ENCODE assay signal across 8 mouse cellular contexts in genomic region chr11:96303151-96304099, GRCm38 (mm10). TPM values are rescaled to one million over a fixed set of nuclear protein-coding genes. Genes with fewer than 3 reads are reported as not detected.
DNase-seq lines count a peak whose midpoint lies in the region; TF ChIP-seq lines count a peak whose summit lies in the region.

Gene Hoxb5, plus strand, starts transcription at chr11:96303336.

- 1% methylated on average over 69 of the region's 69 CpGs for WGBS in lung, adult 2 months
- 2% methylated on average over 69 of the region's 69 CpGs for WGBS in olfactory bulb, adult 2 months

- peaks cover 4% of the 10 kb centered on the region; the same call in 1 of the 2 replicates for H3K4me1 ChIP-seq in lung, adult 2 months (ENCODE audit: control insufficient read depth, insufficient read depth, low read length)
- no peaks in the 10 kb centered on the region for H3K4me1 ChIP-seq in olfactory bulb, adult 2 months (ENCODE audit: control insufficient read depth, insufficient read depth, low read length)

- H3K27ac ChIP-seq in layer of hippocampus, adult 2 months: no peak within 1 kb of the TSS
- H3K27ac ChIP-seq in olfactory bulb, adult 2 months (ENCODE audit: insufficient read depth, low read depth, low read length): no peak within 1 kb of the TSS

- TF ChIP-seq POLR2A in lung, adult 2 months (IDR thresholded peaks at IDR 0.05; ENCODE audit: borderline replicate concordance, extremely low read depth, low read depth, low read length): 0 out of 2 replicates have a peak, but pooled peaks have one; percentile 26
- TF ChIP-seq POLR2A in olfactory bulb, adult 2 months (IDR thresholded peaks at IDR 0.05; ENCODE audit: insufficient read depth, low read depth, low read length): no peak

- H3K4me3 ChIP-seq in layer of hippocampus, adult 2 months: no peak within 1 kb of the TSS
- peak within 1 kb of the TSS; percentile 86 for H3K4me3 ChIP-seq in lung, adult 2 months (replicated peaks; ENCODE audit: extremely low read depth, low read depth, low read length)
- H3K4me3 ChIP-seq in olfactory bulb, adult 2 months (ENCODE audit: insufficient read depth, low read depth, low read length): no peak within 1 kb of the TSS

- DNase-seq in layer of hippocampus, adult 2 months (ENCODE audit: low spot score in 2 of 2): peak in 1 of 2 experiments; percentile 30
- no peak for DNase-seq in layer of hippocampus, adult 9-10 months (ENCODE audit: low spot score)
- peak; percentile 94 for DNase-seq in adrenal gland, postnatal 10 days
- peak; percentile 61 to 70 for DNase-seq in gastrocnemius, postnatal 4 days (ENCODE audit: low spot score in 2 of 2)
- peak; percentile 86 for DNase-seq in kidney, adult 11 months
- DNase-seq in lung, adult 2 months: peak; percentile 71
- no peak for DNase-seq in right cerebral cortex, postnatal 25 days

- TF ChIP-seq CTCF in layer of hippocampus, adult 2 months (conservative IDR thresholded peaks at IDR 0.05): peak; percentile 71
- peak; percentile 67 for TF ChIP-seq CTCF in lung, adult 2 months (IDR thresholded peaks at IDR 0.05; ENCODE audit: insufficient read depth, low read length)
- TF ChIP-seq CTCF in olfactory bulb, adult 2 months (IDR thresholded peaks at IDR 0.05; ENCODE audit: insufficient read depth, low read depth, low read length): peak; percentile 38; the same call in 1 of the 2 replicates

RNA-seq across cellular contexts. Expression of gene Hoxb5, which starts in this region (rescaled TPM):
- total RNA-seq in layer of hippocampus, adult 2 months (2021): not detected
- total RNA-seq in adrenal gland, postnatal 10 days (2021): 10 to 100 TPM; 12.1 to 17.1 TPM
- 1 to 10 TPM in 1 of 2 experiments, under 1 TPM in 1; 0.80 to 1.1 TPM for total RNA-seq in gastrocnemius, postnatal 4 days (2021)
- 12.1 and 15.6 TPM in 2 replicates for polyA plus RNA-seq in lung, adult 2 months (2012; rRNA removed)
- not detected in 2 replicates for polyA plus RNA-seq in olfactory bulb, adult 2 months (2012; ENCODE audit: insufficient read depth, insufficient read length, low replicate concordance, missing spikeins)

Comparison
In these comparisons a context has a peak if more than half of its experiments do, and no peak if none do; other contexts are left out.
1. RNA of gene Hoxb5 (total RNA-seq): 12.1 to 17.1 TPM in adrenal gland, postnatal 10 days; 0.80 to 1.1 TPM in gastrocnemius, postnatal 4 days and not detected in layer of hippocampus, adult 2 months; every median in the first group is over 4 times any median in the second.
2. RNA of gene Hoxb5 (polyA plus RNA-seq): 12.1 to 15.6 TPM in lung, adult 2 months; not detected in olfactory bulb, adult 2 months; every median in the first group is over 10 times any median in the second.
3. DNase-seq: peak in adrenal gland, postnatal 10 days (single experiment), gastrocnemius, postnatal 4 days (2 of 2), kidney, adult 11 months (single experiment) and lung, adult 2 months (single experiment); none in layer of hippocampus, adult 9-10 months (single experiment) and right cerebral cortex, postnatal 25 days (single experiment).
4. Peak in every context shown above with its lines, with median percentiles within 50 percentile points of each other: CTCF ChIP-seq.